Mouse (Mus musculus): Measurements from ENCODE around the gene Spert. TPM values are rescaled to one million over a fixed set of nuclear protein-coding genes. Genes with fewer than 3 reads are reported as not detected.

Gene Spert
- total and polyA plus RNA-seq, 3 experiments, result not detected

- Histone ChIP-seq H3K4me1 (ENCODE audit: control insufficient read depth in 1 of 2, insufficient read depth in 2 of 2) (0 out of 4 replicates have a peak, but pooled peaks cover 0 to 4% of the 10 kb centered on the region in 2 experiments), H3K4me2 (ENCODE audit: insufficient read depth, low read depth, poor library complexity, severe bottlenecking) (no peak overlapping the region), H3K27ac (ENCODE audit: insufficient read depth, low read depth) (no peak overlapping the region), H3K9me3 (replicated peaks; ENCODE audit: low read length) (no peaks in the 10 kb centered on the region), H3K79me2 (replicated peaks; ENCODE audit: control insufficient read depth, extremely low read depth, insufficient read depth, poor library complexity, severe bottlenecking) (no peaks in the 10 kb centered on the region), H3K36me3 (replicated peaks in 1 of 2; ENCODE audit: control insufficient read depth in 1 of 2, insufficient read depth in 1 of 2, low read length in 1 of 2) (no peaks in the 10 kb centered on the region), H3K9ac (ENCODE audit: insufficient read depth, low read depth) (no peak overlapping the region), H3K4me3 (replicated peaks in 1 of 3; ENCODE audit: low read depth in 2 of 3, low read length in 2 of 3, poor library complexity in 1 of 3) (no peak overlapping the region), H3K27me3 (replicated peaks) (no peaks in the 10 kb centered on the region)
- in situ Hi-C loops (cut with MboI; ENCODE audit: low pct_ligation_motif_present, low pct_unique_long_range_greater_than_20kb, low sequenced_read_pairs), result no loop called here
- dilution Hi-C loops (cut with MboI; ENCODE audit: extremely low pct_ligation_motif_present, extremely low pct_unique_long_range_greater_than_20kb, low sequenced_read_pairs), result no loop called here
- no peak for DNase-seq (ENCODE audit: extremely low read depth)
- TF ChIP-seq NELFE (IDR thresholded peaks at IDR 0.05; ENCODE audit: low read depth, low read length), result no peak
- TF ChIP-seq PAX5 (IDR thresholded peaks at IDR 0.05; ENCODE audit: low read length), result no peak
- TF ChIP-seq MAFK (IDR thresholded peaks at IDR 0.05; ENCODE audit: insufficient replicate concordance, low read length), result no peak
- TF ChIP-seq KAT2A (IDR thresholded peaks at IDR 0.05; ENCODE audit: insufficient replicate concordance, low read length), result no peak
- TF ChIP-seq EP300 (IDR thresholded peaks at IDR 0.05; ENCODE audit: low read length), result no peak
- no peak for TF ChIP-seq E2F4 (IDR thresholded peaks at IDR 0.05; ENCODE audit: insufficient replicate concordance, low read depth, low read length)
- no peak for TF ChIP-seq JUND (conservative IDR thresholded peaks at IDR 0.05; ENCODE audit: low read depth, low read length)
- TF ChIP-seq CHD1 (IDR thresholded peaks at IDR 0.05; ENCODE audit: low read depth, low read length), result no peak
- TF ChIP-seq BHLHE40 (IDR thresholded peaks at IDR 0.05; ENCODE audit: low read depth, low read length), result no peak
- no peak for TF ChIP-seq RAD21 (IDR thresholded peaks at IDR 0.05; ENCODE audit: low read depth, low read length)
Observed at GRCm38 (mm10) chr14:75566303-75566702, 26.6 kb downstream of the Spert start.

DNA sequence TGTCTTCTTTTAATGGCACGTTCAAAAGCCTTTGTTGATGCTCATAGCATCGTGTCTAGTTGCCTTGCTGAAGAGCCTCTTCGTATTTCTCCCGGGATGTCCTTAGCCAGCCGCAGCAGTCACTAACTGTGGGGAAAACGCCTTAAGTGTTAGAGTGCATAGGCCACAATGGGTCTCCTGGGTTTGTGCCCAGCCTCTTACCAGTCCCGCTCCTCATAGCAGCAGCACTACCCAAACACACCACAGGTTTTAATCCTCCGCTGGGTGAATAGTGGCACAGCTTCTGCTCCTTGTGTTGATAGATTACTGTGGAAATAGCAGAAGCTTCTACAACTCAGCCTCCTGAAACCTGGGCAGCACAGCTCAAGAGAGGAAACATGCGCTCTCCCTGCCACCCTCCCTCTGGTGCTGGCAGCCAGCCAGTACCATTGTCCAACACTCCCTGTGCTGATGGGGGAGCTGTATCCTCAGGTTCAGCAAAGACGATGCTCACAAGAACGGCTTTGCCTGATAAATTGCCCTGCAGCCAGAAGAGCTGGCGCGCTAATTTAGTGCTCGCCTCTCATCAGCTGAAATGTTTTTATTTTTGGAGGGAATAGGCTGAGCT, 27.3 kb downstream of the Spert start:
- 0 out of 4 replicates have a peak, but pooled peaks cover 0 to 4% of the 10 kb centered on the region in 2 experiments for H3K4me1 ChIP-seq (ENCODE audit: control insufficient read depth in 1 of 2, insufficient read depth in 2 of 2)
- H3K4me2 ChIP-seq (ENCODE audit: insufficient read depth, low read depth, poor library complexity, severe bottlenecking), result no peak overlapping the region
- DNase-seq (ENCODE audit: extremely low read depth), result no peak
- H3K36me3 ChIP-seq (replicated peaks in 1 of 2; ENCODE audit: control insufficient read depth in 1 of 2, insufficient read depth in 1 of 2, low read length in 1 of 2), result no peaks in the 10 kb centered on the region
- H3K27ac ChIP-seq (ENCODE audit: insufficient read depth, low read depth), result no peak overlapping the region
- H3K4me3 ChIP-seq (replicated peaks in 1 of 3; ENCODE audit: low read depth in 2 of 3, low read length in 2 of 3, poor library complexity in 1 of 3), result no peak overlapping the region
- no peak overlapping the region for H3K9ac ChIP-seq (ENCODE audit: insufficient read depth, low read depth)
- H3K9me3 ChIP-seq (replicated peaks; ENCODE audit: low read length), result no peaks in the 10 kb centered on the region
- no peak for TF ChIP-seq NELFE (IDR thresholded peaks at IDR 0.05; ENCODE audit: low read depth, low read length)
- TF ChIP-seq ELF1 (IDR thresholded peaks at IDR 0.05; ENCODE audit: low read depth, low read length), result no peak
- TF ChIP-seq ZKSCAN1 (IDR thresholded peaks at IDR 0.05; ENCODE audit: borderline replicate concordance, low read depth, low read length), result no peak
- no peak for TF ChIP-seq USF1 (IDR thresholded peaks at IDR 0.05; ENCODE audit: low read depth, low read length)
- TF ChIP-seq GABPA (IDR thresholded peaks at IDR 0.05; ENCODE audit: insufficient replicate concordance, low read depth, low read length), result no peak
- no peak for TF ChIP-seq TCF12 (IDR thresholded peaks at IDR 0.05; ENCODE audit: low read depth, low read length)
- no peak for TF ChIP-seq E2F4 (IDR thresholded peaks at IDR 0.05; ENCODE audit: insufficient replicate concordance, low read depth, low read length)
- no peak for TF ChIP-seq KAT2A (IDR thresholded peaks at IDR 0.05; ENCODE audit: insufficient replicate concordance, low read length)
- no peak for TF ChIP-seq SMC3 (IDR thresholded peaks at IDR 0.05; ENCODE audit: low read depth, low read length)
- TF ChIP-seq POLR2A (IDR thresholded peaks at IDR 0.05; ENCODE audit: low read depth, low read length), result no peak
- TF ChIP-seq UBTF (IDR thresholded peaks at IDR 0.05; ENCODE audit: low read depth, low read length), result no peak
- TF ChIP-seq ETS1 (conservative IDR thresholded peaks at IDR 0.05; ENCODE audit: low read depth, low read length), result no peak
- TF ChIP-seq PAX5 (IDR thresholded peaks at IDR 0.05; ENCODE audit: low read length), result no peak
- TF ChIP-seq SIN3A (IDR thresholded peaks at IDR 0.05; ENCODE audit: low read length), result no peak
- no peak for TF ChIP-seq ZC3H11A (IDR thresholded peaks at IDR 0.05; ENCODE audit: low read depth, low read length)
- no peaks in the 10 kb centered on the region for H3K27me3 ChIP-seq (replicated peaks)
- in situ Hi-C loops (cut with MboI; ENCODE audit: low pct_ligation_motif_present, low pct_unique_long_range_greater_than_20kb, low sequenced_read_pairs), result no loop called here
- no peaks in the 10 kb centered on the region for H3K79me2 ChIP-seq (replicated peaks; ENCODE audit: control insufficient read depth, extremely low read depth, insufficient read depth, poor library complexity, severe bottlenecking)
- dilution Hi-C loops (cut with MboI; ENCODE audit: extremely low pct_ligation_motif_present, extremely low pct_unique_long_range_greater_than_20kb, low sequenced_read_pairs), result no loop called here
